Mouse (Mus musculus) stomach, postnatal 0 days (tissue): ENCODE results near the gene Slc7a7.

ENCODE experiments used
- CTCF ChIP-seq: IDR thresholded peaks from 2 replicates; pipeline ENCODE4 v1.5.1; 2016; ENCODE audit warnings: antibody characterized with exemption, low read depth, mild to moderate bottlenecking, moderate library complexity
- EP300 ChIP-seq: optimal IDR thresholded peaks from 2 replicates; pipeline ENCODE3; 2016; ENCODE audit warnings: antibody characterized with exemption

DNA sequence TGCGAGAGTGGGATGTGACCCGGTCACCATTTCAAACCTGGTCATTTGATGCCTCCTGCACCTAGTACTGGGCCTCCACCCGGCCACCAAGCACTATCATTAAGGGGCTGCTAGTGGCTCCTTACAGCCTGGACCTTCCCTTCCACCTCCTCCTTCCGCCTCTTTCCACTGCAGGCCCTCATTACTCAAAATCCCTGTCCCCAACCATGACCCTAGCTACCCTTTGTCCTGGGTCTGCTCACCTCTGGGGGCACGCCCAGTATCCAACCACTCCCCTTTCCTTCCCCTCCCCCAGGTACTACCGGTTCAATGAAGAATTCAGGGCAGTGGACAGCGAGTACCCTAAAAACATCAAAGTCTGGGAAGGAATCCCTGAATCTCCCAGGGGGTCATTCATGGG, 22.0 kb upstream of the Slc7a7 start:
- TF ChIP-seq CTCF (no peak), EP300 (no peak)
